Mouse (Mus musculus): ENCODE data around the gene Usp4. TPM values are rescaled to one million over a fixed set of nuclear protein-coding genes. Genes with fewer than 3 reads are reported as not detected.

The Usp4 gene
- total and polyA plus RNA-seq, 3 experiments, result 85.4 to 128 TPM; not detected in 1

- Histone ChIP-seq H3K27ac (ENCODE audit: control insufficient read depth, low read depth, low read length) (no peak overlapping the region), H3K36me3 (ENCODE audit: control insufficient read depth in 1 of 2, insufficient read depth in 2 of 2, low read length in 2 of 2) (no peaks in the 10 kb centered on the region), H3K4me1 (ENCODE audit: control insufficient read depth in 1 of 2, insufficient read depth in 2 of 2, low read length in 2 of 2) (peaks cover 0 to 6% of the 10 kb centered on the region in 2 experiments; a peak in 2 of 4 replicates), H3K79me2 (ENCODE audit: control insufficient read depth, insufficient read depth, low read length, poor library complexity) (no peaks in the 10 kb centered on the region), H3K9me3 (replicated peaks; ENCODE audit: insufficient read depth, low read length) (no peaks in the 10 kb centered on the region), H3K4me3 (ENCODE audit: control insufficient read depth in 1 of 2, insufficient read depth in 1 of 2, low read depth in 2 of 2, low read length in 2 of 2) (no peak overlapping the region), H3K27me3 (ENCODE audit: control insufficient read depth in 1 of 2, insufficient read depth in 2 of 2, low read length in 2 of 2) (no peaks in the 10 kb centered on the region), H3K9ac (ENCODE audit: control insufficient read depth, low read depth, low read length, poor library complexity, severe bottlenecking) (no peak overlapping the region)
- no peak for DNase-seq (ENCODE audit: low read depth, low spot score)
- TF ChIP-seq MAX (IDR thresholded peaks at IDR 0.05; ENCODE audit: low read length), result no peak
- no peak for TF ChIP-seq MAZ (IDR thresholded peaks at IDR 0.05; ENCODE audit: low read depth, low read length)
Measured at GRCm38 (mm10) chr9:108398324-108398723, 50.7 kb downstream of the Usp4 start.

- no peak for TF ChIP-seq SMC3 (IDR thresholded peaks at IDR 0.05; ENCODE audit: low read depth, low read length)
- TF ChIP-seq ZC3H11A (IDR thresholded peaks at IDR 0.05; ENCODE audit: low read depth, low read length), result no peak
- TF ChIP-seq ZNF384 (IDR thresholded peaks at IDR 0.05; ENCODE audit: low read depth, low read length), result no peak
- TF ChIP-seq RAD21 (IDR thresholded peaks at IDR 0.05; ENCODE audit: low read depth, low read length), result no peak
- no peak for TF ChIP-seq USF1 (IDR thresholded peaks at IDR 0.05; ENCODE audit: low read depth, low read length)
- no peak for TF ChIP-seq CHD2 (IDR thresholded peaks at IDR 0.05; ENCODE audit: low read length)
- no peak for TF ChIP-seq MXI1 (IDR thresholded peaks at IDR 0.05; ENCODE audit: low read depth, low read length)
- TF ChIP-seq TBP (IDR thresholded peaks at IDR 0.05; ENCODE audit: low read depth, low read length), result no peak
- no peak for DNase-seq (ENCODE audit: low read depth, low spot score)
- H3K27me3 ChIP-seq (ENCODE audit: control insufficient read depth in 1 of 2, insufficient read depth in 2 of 2, low read length in 2 of 2), result no peaks in the 10 kb centered on the region
- H3K79me2 ChIP-seq (ENCODE audit: control insufficient read depth, insufficient read depth, low read length, poor library complexity), result no peaks in the 10 kb centered on the region
- no peaks in the 10 kb centered on the region for H3K9me3 ChIP-seq (replicated peaks; ENCODE audit: insufficient read depth, low read length)
- peaks cover 0 to 16% of the 10 kb centered on the region in 2 experiments; a peak in 3 of 4 replicates for H3K4me1 ChIP-seq (ENCODE audit: control insufficient read depth in 1 of 2, insufficient read depth in 2 of 2, low read length in 2 of 2)
- peaks cover 0 to 5% of the 10 kb centered on the region in 2 experiments; a peak in 2 of 4 replicates for H3K36me3 ChIP-seq (ENCODE audit: control insufficient read depth in 1 of 2, insufficient read depth in 2 of 2, low read length in 2 of 2)
- no peak overlapping the region for H3K4me3 ChIP-seq (ENCODE audit: control insufficient read depth in 1 of 2, insufficient read depth in 1 of 2, low read depth in 2 of 2, low read length in 2 of 2)
- H3K27ac ChIP-seq (ENCODE audit: control insufficient read depth, low read depth, low read length), result no peak overlapping the region
- no peak overlapping the region for H3K9ac ChIP-seq (ENCODE audit: control insufficient read depth, low read depth, low read length, poor library complexity, severe bottlenecking)
Measured at GRCm38 (mm10) chr9:108401186-108401960, 53.7 kb downstream of the Usp4 start.

- Histone ChIP-seq H3K9me3 (replicated peaks; ENCODE audit: insufficient read depth, low read length) (no peaks in the 10 kb centered on the region), H3K4me1 (ENCODE audit: control insufficient read depth in 1 of 2, insufficient read depth in 2 of 2, low read length in 2 of 2) (peaks cover 0 to 16% of the 10 kb centered on the region in 2 experiments; a peak in 3 of 4 replicates), H3K36me3 (ENCODE audit: control insufficient read depth in 1 of 2, insufficient read depth in 2 of 2, low read length in 2 of 2) (peaks cover 0 to 5% of the 10 kb centered on the region in 2 experiments; a peak in 2 of 4 replicates), H3K27me3 (ENCODE audit: control insufficient read depth in 1 of 2, insufficient read depth in 2 of 2, low read length in 2 of 2) (no peaks in the 10 kb centered on the region), H3K9ac (ENCODE audit: control insufficient read depth, low read depth, low read length, poor library complexity, severe bottlenecking) (no peak overlapping the region), H3K79me2 (ENCODE audit: control insufficient read depth, insufficient read depth, low read length, poor library complexity) (no peaks in the 10 kb centered on the region), H3K4me3 (ENCODE audit: control insufficient read depth in 1 of 2, insufficient read depth in 1 of 2, low read depth in 2 of 2, low read length in 2 of 2) (no peak overlapping the region), H3K27ac (ENCODE audit: control insufficient read depth, low read depth, low read length) (no peak overlapping the region)
- no peak for DNase-seq (ENCODE audit: low read depth, low spot score)
- TF ChIP-seq POLR2AphosphoS5 (IDR thresholded peaks at IDR 0.05; ENCODE audit: borderline replicate concordance, low read depth, low read length), result no peak
- TF ChIP-seq RCOR1 (IDR thresholded peaks at IDR 0.05; ENCODE audit: low read depth, low read length), result no peak
- no peak for TF ChIP-seq CTCF (IDR thresholded peaks at IDR 0.05 in 2 of 3, conservative IDR thresholded peaks at IDR 0.05 in 1 of 3; ENCODE audit: control insufficient read depth in 1 of 3, insufficient read depth in 1 of 3, low read depth in 2 of 3, low read length in 3 of 3, poor library complexity in 1 of 3, severe bottlenecking in 1 of 3)
- TF ChIP-seq SMC3 (IDR thresholded peaks at IDR 0.05; ENCODE audit: low read depth, low read length), result no peak
- no peak for TF ChIP-seq POLR2AphosphoS2 (IDR thresholded peaks at IDR 0.05; ENCODE audit: low read length)
- no peak for TF ChIP-seq USF2 (IDR thresholded peaks at IDR 0.05; ENCODE audit: borderline replicate concordance in 1 of 2, insufficient read depth in 1 of 2, low read depth in 1 of 2, low read length in 2 of 2)
- TF ChIP-seq MAX (IDR thresholded peaks at IDR 0.05; ENCODE audit: low read length), result no peak
- no peak for TF ChIP-seq JUND (IDR thresholded peaks at IDR 0.05; ENCODE audit: low read depth, low read length)
- no peak for TF ChIP-seq ZNF384 (IDR thresholded peaks at IDR 0.05; ENCODE audit: low read depth, low read length)
- no peak for TF ChIP-seq ELF1 (IDR thresholded peaks at IDR 0.05; ENCODE audit: low read depth, low read length)
- no peak for TF ChIP-seq GABPA (IDR thresholded peaks at IDR 0.05; ENCODE audit: low read depth, low read length)
- TF ChIP-seq ZMIZ1 (IDR thresholded peaks at IDR 0.05; ENCODE audit: low read depth, low read length), result no peak
- no peak for TF ChIP-seq ZC3H11A (IDR thresholded peaks at IDR 0.05; ENCODE audit: low read depth, low read length)
- no peak for TF ChIP-seq SIN3A (IDR thresholded peaks at IDR 0.05; ENCODE audit: low read length)
- TF ChIP-seq UBTF (IDR thresholded peaks at IDR 0.05; ENCODE audit: borderline replicate concordance, insufficient read depth, low read depth, low read length), result no peak
- TF ChIP-seq GATA1 (IDR thresholded peaks at IDR 0.05; ENCODE audit: low read depth, low read length), result no peak
- no peak for TF ChIP-seq EP300 (IDR thresholded peaks at IDR 0.05; ENCODE audit: low read depth in 1 of 2, low read length in 2 of 2)
- no peak for TF ChIP-seq MYB (IDR thresholded peaks at IDR 0.05; ENCODE audit: low read depth, low read length)
- TF ChIP-seq MAZ (IDR thresholded peaks at IDR 0.05; ENCODE audit: low read depth, low read length), result no peak
Measured at GRCm38 (mm10) chr9:108403081-108403480, 55.4 kb downstream of the Usp4 start.
